Mouse (Mus musculus): ENCODE measurements around the gene Osbpl10. TPM values are rescaled to one million over a fixed set of nuclear protein-coding genes. Genes with fewer than 3 reads are reported as not detected.

Gene Osbpl10
- polyA plus RNA-seq, 1 experiment from 2014 or later, result 2.6 TPM

- Histone ChIP-seq H3K9ac (ENCODE audit: low read depth, low read length) (no peak overlapping the region), H3K9me3 (ENCODE audit: control insufficient read depth, low read length) (no peaks in the 10 kb centered on the region), H3K4me1 (ENCODE audit: control insufficient read depth, insufficient read depth, low read length) (no peaks in the 10 kb centered on the region), H3K36me3 (ENCODE audit: control insufficient read depth, insufficient read depth, low read length) (no peaks in the 10 kb centered on the region), H3K27me3 (ENCODE audit: control insufficient read depth, insufficient read depth, low read length) (no peaks in the 10 kb centered on the region), H3K4me2 (replicated peaks; ENCODE audit: low read depth, low read length) (no peak overlapping the region), H3K4me3 (ENCODE audit: low read length) (no peak overlapping the region), H3K27ac (ENCODE audit: low read depth, low read length) (no peak overlapping the region)
- 58% methylated on average over 5 of the region's 5 CpGs for WGBS
- ATAC-seq (ENCODE audit: low FRiP score, low TSS enrichment), result no peak
Observed at GRCm38 (mm10) chr9:115058806-115059205, 80.4 kb downstream of the Osbpl10 start.

- Histone ChIP-seq H3K4me1 (ENCODE audit: control insufficient read depth, insufficient read depth, low read length) (no peaks in the 10 kb centered on the region), H3K36me3 (ENCODE audit: control insufficient read depth, insufficient read depth, low read length) (no peaks in the 10 kb centered on the region), H3K9ac (ENCODE audit: low read depth, low read length) (no peak overlapping the region), H3K4me3 (ENCODE audit: low read length) (no peak overlapping the region), H3K27me3 (ENCODE audit: control insufficient read depth, insufficient read depth, low read length) (no peaks in the 10 kb centered on the region), H3K27ac (ENCODE audit: low read depth, low read length) (no peak overlapping the region), H3K4me2 (replicated peaks; ENCODE audit: low read depth, low read length) (no peak overlapping the region), H3K9me3 (ENCODE audit: control insufficient read depth, low read length) (peaks cover 5% of the 10 kb centered on the region; the same call in 1 of the 2 replicates)
- 100% methylated on average over 1 of the region's 1 CpGs for WGBS
- no peak for ATAC-seq (ENCODE audit: low FRiP score, low TSS enrichment)
Observed at GRCm38 (mm10) chr9:115064834-115065233, 86.5 kb downstream of the Osbpl10 start.

GRCm38 (mm10) chr9:115067071-115067470 lies 88.7 kb downstream of the Osbpl10 start:
- ATAC-seq (ENCODE audit: low FRiP score, low TSS enrichment), result no peak
- Histone ChIP-seq H3K27me3 (ENCODE audit: control insufficient read depth, insufficient read depth, low read length) (no peaks in the 10 kb centered on the region), H3K4me1 (ENCODE audit: control insufficient read depth, insufficient read depth, low read length) (no peaks in the 10 kb centered on the region), H3K9ac (ENCODE audit: low read depth, low read length) (no peak overlapping the region), H3K4me3 (ENCODE audit: low read length) (no peak overlapping the region), H3K9me3 (ENCODE audit: control insufficient read depth, low read length) (peaks cover 5% of the 10 kb centered on the region; the same call in 1 of the 2 replicates), H3K36me3 (ENCODE audit: control insufficient read depth, insufficient read depth, low read length) (no peaks in the 10 kb centered on the region), H3K27ac (ENCODE audit: low read depth, low read length) (no peak overlapping the region), H3K4me2 (replicated peaks; ENCODE audit: low read depth, low read length) (no peak overlapping the region)
- 69% methylated on average over 8 of the region's 9 CpGs for WGBS

GRCm38 (mm10) chr9:115075191-115075590 lies 96.8 kb downstream of the Osbpl10 start:
- Histone ChIP-seq H3K36me3 (ENCODE audit: control insufficient read depth, insufficient read depth, low read length) (no peaks in the 10 kb centered on the region), H3K4me2 (replicated peaks; ENCODE audit: low read depth, low read length) (no peak overlapping the region), H3K9me3 (ENCODE audit: control insufficient read depth, low read length) (no peaks in the 10 kb centered on the region), H3K9ac (ENCODE audit: low read depth, low read length) (no peak overlapping the region), H3K27me3 (ENCODE audit: control insufficient read depth, insufficient read depth, low read length) (no peaks in the 10 kb centered on the region), H3K4me3 (ENCODE audit: low read length) (no peak overlapping the region), H3K4me1 (ENCODE audit: control insufficient read depth, insufficient read depth, low read length) (no peaks in the 10 kb centered on the region), H3K27ac (ENCODE audit: low read depth, low read length) (no peak overlapping the region)
- WGBS, result 76% methylated on average over 4 of the region's 4 CpGs
- ATAC-seq (ENCODE audit: low FRiP score, low TSS enrichment), result no peak

GRCm38 (mm10) chr9:115088295-115088993 lies 110.1 kb downstream of the Osbpl10 start:
- 48% methylated on average over 17 of the region's 17 CpGs for WGBS
- peaks cover 4% of the 10 kb centered on the region; the same call in 1 of the 2 replicates for H3K4me1 ChIP-seq (ENCODE audit: control insufficient read depth, insufficient read depth, low read length)
- no peak overlapping the region for H3K4me3 ChIP-seq (ENCODE audit: low read length)
- 0 out of 2 replicates have a peak overlapping the region, but pooled peaks have one; percentile 7 for H3K27ac ChIP-seq (ENCODE audit: low read depth, low read length)
- H3K27me3 ChIP-seq (ENCODE audit: control insufficient read depth, insufficient read depth, low read length), result no peaks in the 10 kb centered on the region
- H3K4me2 ChIP-seq (replicated peaks; ENCODE audit: low read depth, low read length), result no peak overlapping the region
- peak overlapping the region; percentile 18; the same call in 1 of the 2 replicates for H3K9ac ChIP-seq (ENCODE audit: low read depth, low read length)
- peaks cover 6% of the 10 kb centered on the region; the same call in 1 of the 2 replicates for H3K9me3 ChIP-seq (ENCODE audit: control insufficient read depth, low read length)
- ATAC-seq (ENCODE audit: low FRiP score, low TSS enrichment), result peak; percentile 91
- no peaks in the 10 kb centered on the region for H3K36me3 ChIP-seq (ENCODE audit: control insufficient read depth, insufficient read depth, low read length)

GRCm38 (mm10) chr9:115089644-115090043 lies 111.3 kb downstream of the Osbpl10 start:
- WGBS, result 78% methylated on average over 5 of the region's 5 CpGs
- H3K36me3 ChIP-seq (ENCODE audit: control insufficient read depth, insufficient read depth, low read length), result no peaks in the 10 kb centered on the region
- H3K27me3 ChIP-seq (ENCODE audit: control insufficient read depth, insufficient read depth, low read length), result no peaks in the 10 kb centered on the region
- no peak overlapping the region for H3K4me2 ChIP-seq (replicated peaks; ENCODE audit: low read depth, low read length)
- H3K4me3 ChIP-seq (ENCODE audit: low read length), result no peak overlapping the region
- peaks cover 6% of the 10 kb centered on the region; the same call in 1 of the 2 replicates for H3K9me3 ChIP-seq (ENCODE audit: control insufficient read depth, low read length)
- H3K9ac ChIP-seq (ENCODE audit: low read depth, low read length), result no peak overlapping the region
- peaks cover 4% of the 10 kb centered on the region; the same call in 1 of the 2 replicates for H3K4me1 ChIP-seq (ENCODE audit: control insufficient read depth, insufficient read depth, low read length)
- H3K27ac ChIP-seq (ENCODE audit: low read depth, low read length), result no peak overlapping the region
- no peak for ATAC-seq (ENCODE audit: low FRiP score, low TSS enrichment)

- H3K36me3 ChIP-seq (ENCODE audit: control insufficient read depth, insufficient read depth, low read length), result no peaks in the 10 kb centered on the region
- no peaks in the 10 kb centered on the region for H3K27me3 ChIP-seq (ENCODE audit: control insufficient read depth, insufficient read depth, low read length)
- no peak overlapping the region for H3K4me3 ChIP-seq (ENCODE audit: low read length)
- H3K27ac ChIP-seq (ENCODE audit: low read depth, low read length), result no peak overlapping the region
- H3K4me2 ChIP-seq (replicated peaks; ENCODE audit: low read depth, low read length), result peak overlapping the region; percentile 13
- WGBS, result 36% methylated on average over 10 of the region's 10 CpGs
- no peaks in the 10 kb centered on the region for H3K4me1 ChIP-seq (ENCODE audit: control insufficient read depth, insufficient read depth, low read length)
- 0 out of 2 replicates have a peak, but pooled peaks have one; percentile 37 for ATAC-seq (ENCODE audit: low FRiP score, low TSS enrichment)
- H3K9ac ChIP-seq (ENCODE audit: low read depth, low read length), result no peak overlapping the region
- H3K9me3 ChIP-seq (ENCODE audit: control insufficient read depth, low read length), result no peaks in the 10 kb centered on the region
Observed at GRCm38 (mm10) chr9:115096481-115096880, 118.1 kb downstream of the Osbpl10 start.

- H3K27me3 ChIP-seq (ENCODE audit: control insufficient read depth, insufficient read depth, low read length), result no peaks in the 10 kb centered on the region
- no peaks in the 10 kb centered on the region for H3K36me3 ChIP-seq (ENCODE audit: control insufficient read depth, insufficient read depth, low read length)
- H3K4me2 ChIP-seq (replicated peaks; ENCODE audit: low read depth, low read length), result no peak overlapping the region
- no peaks in the 10 kb centered on the region for H3K4me1 ChIP-seq (ENCODE audit: control insufficient read depth, insufficient read depth, low read length)
- H3K9ac ChIP-seq (ENCODE audit: low read depth, low read length), result no peak overlapping the region
- no peak for ATAC-seq (ENCODE audit: low FRiP score, low TSS enrichment)
- 89% methylated on average over 4 of the region's 4 CpGs for WGBS
- no peak overlapping the region for H3K4me3 ChIP-seq (ENCODE audit: low read length)
- H3K9me3 ChIP-seq (ENCODE audit: control insufficient read depth, low read length), result no peaks in the 10 kb centered on the region
- H3K27ac ChIP-seq (ENCODE audit: low read depth, low read length), result no peak overlapping the region
Observed at GRCm38 (mm10) chr9:115097340-115097739, 119.0 kb downstream of the Osbpl10 start.

GRCm38 (mm10) chr9:115100181-115100915 lies 122.0 kb downstream of the Osbpl10 start:
- H3K4me1 ChIP-seq (ENCODE audit: control insufficient read depth, insufficient read depth, low read length), result no peaks in the 10 kb centered on the region
- 77% methylated on average over 15 of the region's 15 CpGs for whole genome bisulfite sequencing
- H3K27ac ChIP-seq (ENCODE audit: low read depth, low read length), result no peak overlapping the region
- no peak overlapping the region for H3K4me3 ChIP-seq (ENCODE audit: low read length)
- H3K36me3 ChIP-seq (ENCODE audit: control insufficient read depth, insufficient read depth, low read length), result no peaks in the 10 kb centered on the region
- no peak overlapping the region for H3K9ac ChIP-seq (ENCODE audit: low read depth, low read length)
- H3K9me3 ChIP-seq (ENCODE audit: control insufficient read depth, low read length), result no peaks in the 10 kb centered on the region
- no peaks in the 10 kb centered on the region for H3K27me3 ChIP-seq (ENCODE audit: control insufficient read depth, insufficient read depth, low read length)
- no peak for ATAC-seq (ENCODE audit: low FRiP score, low TSS enrichment)
- H3K4me2 ChIP-seq (replicated peaks; ENCODE audit: low read depth, low read length), result no peak overlapping the region

All from kidney, embryonic 14.5 days (tissue).